Mouse (Mus musculus) stomach, postnatal 0 days (tissue): Measurements from ENCODE around the gene Rps27rt. TPM values are rescaled to one million over a fixed set of nuclear protein-coding genes. Genes with fewer than 3 reads are reported as not detected.
A peak's percentile ranks its signal among the peaks of the same experiment; 100 is the strongest.

ENCODE experiments used
- ATAC-seq: fragments of 200-750 bp; cut with Nextera tagmentation; 2 replicates; pipeline ENCODE4 v1.8.0; 2017; ENCODE audit not compliant: low FRiP score, low TSS enrichment
- DNase-seq: peaks from one replicate; pipeline ENCODE4 v3.0.0-alpha.2; 2016; ENCODE audit warnings: low spot score
- H3K27ac ChIP-seq: fragments of 300-500 bp; sonication (generic); replicated peaks from 2 replicates; pipeline ENCODE4 v1.5.1; 2014; ENCODE audit warnings: mild to moderate bottlenecking, control low read depth
- H3K27me3 ChIP-seq: fragments of 300-500 bp; sonication (generic); 2 replicates; pipeline ENCODE4 v1.6.1; 2014; ENCODE audit warnings: low read length; ENCODE audit not compliant: control insufficient read depth, insufficient read depth
- H3K36me3 ChIP-seq: fragments of 300-500 bp; sonication (generic); 2 replicates; pipeline ENCODE4 v1.6.1; 2014; ENCODE audit warnings: low read length, mixed read lengths; ENCODE audit not compliant: control insufficient read depth, insufficient read depth
- H3K4me1 ChIP-seq: fragments of 300-500 bp; sonication (generic); replicated peaks from 2 replicates; pipeline ENCODE4 v1.6.1; 2014; ENCODE audit warnings: antibody characterized with exemption; ENCODE audit not compliant: control insufficient read depth, insufficient read depth
- H3K4me2 ChIP-seq: fragments of 300-500 bp; sonication (generic); replicated peaks from 2 replicates; pipeline ENCODE4 v1.6.1; 2014; ENCODE audit warnings: low read depth, mild to moderate bottlenecking, control low read depth, moderate library complexity
- H3K4me3 ChIP-seq: fragments of 300-500 bp; sonication (generic); 2 replicates; pipeline ENCODE4 v1.5.1; 2014; ENCODE audit warnings: low read depth, low read length, control low read depth
- H3K9ac ChIP-seq: fragments of 300-500 bp; sonication (generic); 2 replicates; pipeline ENCODE4 v1.6.1; 2014; ENCODE audit warnings: mild to moderate bottlenecking, low read length, control low read depth, mixed read lengths
- H3K9me3 ChIP-seq: fragments of 300-500 bp; sonication (generic); 2 replicates; pipeline ENCODE4 v1.6.1; 2016; ENCODE audit warnings: low read length; ENCODE audit not compliant: control insufficient read depth
- CTCF ChIP-seq: IDR thresholded peaks from 2 replicates; pipeline ENCODE4 v1.5.1; 2016; ENCODE audit warnings: antibody characterized with exemption, low read depth, mild to moderate bottlenecking, moderate library complexity
- EP300 ChIP-seq: optimal IDR thresholded peaks from 2 replicates; pipeline ENCODE3; 2016; ENCODE audit warnings: antibody characterized with exemption
- WGBS: fragments of 180-500 bp; shearing (Covaris S2); extraction: QIAGEN DNeasy Blood & Tissue Kit; methylation state at CpG from one replicate; pipeline ENCODE4 v1.1.7; 2014; 5-methylcytosine and 5-hydroxymethylcytosine counted together
- polyA plus RNA-seq: library from polyadenylated mRNA; unstranded; fragments of >200 nt; fragmentation: Nextera tagmentation; extraction: Ambion mirVana; gene quantifications from 2 replicates; pipeline ENCODE4 v1.2.1, GENCODE M21; 2015

Rps27rt gene
- polyA plus RNA-seq, 1 experiment from 2014 or later = 701 TPM

- Histone ChIP-seq H3K27me3 (no peaks in the 10 kb centered on the region), H3K4me3 (no peak overlapping the region), H3K27ac (no peak overlapping the region), H3K4me1 (no peaks in the 10 kb centered on the region), H3K4me2 (no peak overlapping the region), H3K36me3 (no peaks in the 10 kb centered on the region), H3K9me3 (no peaks in the 10 kb centered on the region), H3K9ac (no peak overlapping the region)
- ATAC-seq (0 out of 2 replicates have a peak, but pooled peaks have one; percentile 25), DNase-seq (peak; percentile 40)
- no peak for TF ChIP-seq CTCF
- no peak for TF ChIP-seq EP300
- 59% methylated on average over 4 of the region's 4 CpGs for WGBS
Observed at GRCm38 (mm10) chr9:114960043-114960789, 22.3 kb downstream of the Rps27rt start.

- no peak overlapping the region for H3K4me2 ChIP-seq
- H3K27ac ChIP-seq = no peak overlapping the region
- DNase-seq (peak; percentile 25), ATAC-seq (peak; percentile 43)
- TF ChIP-seq EP300 (no peak), CTCF (peak; percentile 88)
- H3K27me3 ChIP-seq = no peaks in the 10 kb centered on the region
- no peak overlapping the region for H3K9ac ChIP-seq
- 34% methylated on average over 5 of the region's 5 CpGs for WGBS
- H3K36me3 ChIP-seq = no peaks in the 10 kb centered on the region
- no peak overlapping the region for H3K4me3 ChIP-seq
- H3K4me1 ChIP-seq = no peaks in the 10 kb centered on the region
- H3K9me3 ChIP-seq = no peaks in the 10 kb centered on the region
Observed at GRCm38 (mm10) chr9:114956945-114957344, 25.6 kb downstream of the Rps27rt start.

GRCm38 (mm10) chr9:114955340-114955739 is 27.2 kb downstream of the Rps27rt start:
- H3K27ac ChIP-seq = no peak overlapping the region
- no peaks in the 10 kb centered on the region for H3K36me3 ChIP-seq
- TF ChIP-seq CTCF (no peak), EP300 (no peak)
- H3K27me3 ChIP-seq = no peaks in the 10 kb centered on the region
- no peak overlapping the region for H3K4me2 ChIP-seq
- no peaks in the 10 kb centered on the region for H3K4me1 ChIP-seq
- 75% methylated on average over 11 of the region's 11 CpGs for WGBS
- DNase-seq (peak; percentile 69), ATAC-seq (peak; percentile 77)
- H3K4me3 ChIP-seq = no peak overlapping the region
- H3K9me3 ChIP-seq = no peaks in the 10 kb centered on the region
- no peak overlapping the region for H3K9ac ChIP-seq

GRCm38 (mm10) chr9:114952866-114953265 is 29.7 kb downstream of the Rps27rt start:
- H3K9me3 ChIP-seq = no peaks in the 10 kb centered on the region
- peak; percentile 60 for TF ChIP-seq CTCF
- no peak for TF ChIP-seq EP300
- H3K4me3 ChIP-seq = no peak overlapping the region
- no peak for ATAC-seq
- no peak overlapping the region for H3K4me2 ChIP-seq
- no peaks in the 10 kb centered on the region for H3K27me3 ChIP-seq
- peaks cover 2% of the 10 kb centered on the region; the same call in 1 of the 2 replicates for H3K4me1 ChIP-seq
- no peak for DNase-seq
- no peaks in the 10 kb centered on the region for H3K36me3 ChIP-seq
- 50% methylated on average over 1 of the region's 1 CpGs for WGBS
- H3K27ac ChIP-seq = no peak overlapping the region
- H3K9ac ChIP-seq = no peak overlapping the region

GRCm38 (mm10) chr9:114948395-114948794 is 34.1 kb downstream of the Rps27rt start:
- Histone ChIP-seq H3K27ac (no peak overlapping the region), H3K9ac (no peak overlapping the region), H3K36me3 (no peaks in the 10 kb centered on the region), H3K4me2 (no peak overlapping the region), H3K27me3 (no peaks in the 10 kb centered on the region), H3K4me1 (peaks cover 2% of the 10 kb centered on the region; the same call in 1 of the 2 replicates), H3K4me3 (no peak overlapping the region), H3K9me3 (no peaks in the 10 kb centered on the region)
- TF ChIP-seq CTCF (no peak), EP300 (no peak)
- 28% methylated on average over 5 of the region's 5 CpGs for WGBS
- DNase-seq = no peak
- ATAC-seq = peak; percentile 63; the same call in 1 of the 2 replicates

GRCm38 (mm10) chr9:114945576-114945975 is 37.0 kb downstream of the Rps27rt start:
- TF ChIP-seq EP300 = no peak
- TF ChIP-seq CTCF = no peak
- no peak overlapping the region for H3K4me3 ChIP-seq
- H3K9ac ChIP-seq = no peak overlapping the region
- no peaks in the 10 kb centered on the region for H3K36me3 ChIP-seq
- H3K4me2 ChIP-seq = no peak overlapping the region
- 85% methylated on average over 6 of the region's 6 CpGs for WGBS
- H3K27ac ChIP-seq = no peak overlapping the region
- H3K9me3 ChIP-seq = no peaks in the 10 kb centered on the region
- ATAC-seq (no peak), DNase-seq (no peak)
- H3K4me1 ChIP-seq = peaks cover 2% of the 10 kb centered on the region; the same call in 1 of the 2 replicates
- H3K27me3 ChIP-seq = no peaks in the 10 kb centered on the region
